Mouse (Mus musculus) bone marrow, adult 2 months (tissue): ENCODE measurements around the gene Robo1.

Source experiments
- CTCF ChIP-seq: fragments of 200-500 bp; IDR thresholded peaks from 2 replicates; pipeline ENCODE4 v1.5.1; 2011; ENCODE audit warnings: low read length, control low read depth; ENCODE audit not compliant: control insufficient read depth, insufficient read depth
- POLR2A ChIP-seq: fragments of 200-500 bp; IDR thresholded peaks from 2 replicates; pipeline ENCODE4 v1.6.1; 2011; ENCODE audit warnings: low read depth, mild to moderate bottlenecking, control low read depth, low read length, borderline replicate concordance; ENCODE audit not compliant: control insufficient read depth

DNA sequence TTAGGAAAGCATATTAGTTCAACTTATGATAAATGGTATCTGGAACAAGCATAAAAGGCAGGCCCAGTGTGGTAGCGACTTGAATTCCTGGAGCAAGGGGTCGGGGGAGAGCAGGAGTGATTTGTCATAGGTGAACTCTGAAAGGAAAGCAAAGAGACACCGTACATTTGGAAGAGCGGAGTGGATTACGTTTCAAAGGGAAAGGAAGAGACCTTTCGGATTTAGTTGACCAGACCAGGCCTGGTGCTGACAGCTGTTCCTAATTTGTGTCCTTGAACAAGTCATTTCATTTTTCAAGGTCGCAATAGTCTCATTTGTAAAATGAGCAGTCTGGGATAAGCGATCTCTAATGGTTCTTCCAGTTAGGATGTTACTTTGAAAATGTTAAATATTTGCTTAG, 19.2 kb downstream of the Robo1 start:
- TF ChIP-seq CTCF: no peak
- no peak for TF ChIP-seq POLR2A
